Mouse (Mus musculus): Measurements from ENCODE around the gene Runx3. TPM values are rescaled to one million over a fixed set of nuclear protein-coding genes. Genes with fewer than 3 reads are reported as not detected.

Gene Runx3
- total RNA-seq, 2 experiments from 2014 or later = not detected

- DNase-seq (ENCODE audit: low spot score in 2 of 2) = no peak
Measured at GRCm38 (mm10) chr4:135113656-135114055, 6.8 kb upstream of the Runx3 start.

GRCm38 (mm10) chr4:135114301-135114700 is 6.2 kb upstream of the Runx3 start:
- no peak for DNase-seq (ENCODE audit: low spot score in 2 of 2)

- DNase-seq (ENCODE audit: low spot score in 2 of 2) = no peak
Measured at GRCm38 (mm10) chr4:135115426-135116170, 4.9 kb upstream of the Runx3 start.

DNA sequence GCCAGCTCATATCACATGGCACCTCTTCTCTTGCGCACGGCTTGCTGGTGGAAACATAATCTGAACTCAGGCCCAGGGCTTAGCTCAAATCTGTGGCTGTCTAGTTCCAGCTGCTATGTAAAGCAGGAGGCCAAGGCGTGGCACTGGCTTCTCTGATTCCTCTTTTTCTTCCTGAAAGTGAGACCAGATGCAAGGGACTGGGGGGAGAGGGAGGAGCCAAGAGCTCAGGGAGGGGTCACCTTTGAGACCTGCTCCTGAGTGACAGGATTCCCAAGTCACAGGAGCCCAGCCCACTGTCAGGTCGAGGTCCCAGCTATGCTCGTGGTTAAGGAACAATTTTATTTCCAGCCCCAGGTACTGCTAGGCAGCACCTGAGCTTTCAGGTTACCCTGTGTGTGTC is 4.1 kb upstream of the Runx3 start:
- no peak for DNase-seq (ENCODE audit: low spot score in 2 of 2)

- no peak for DNase-seq (ENCODE audit: low spot score in 2 of 2)
Measured at GRCm38 (mm10) chr4:135117846-135118245, 2.6 kb upstream of the Runx3 start.

- no peak for DNase-seq (ENCODE audit: low spot score in 2 of 2)
Measured at GRCm38 (mm10) chr4:135118855-135119474, 1.5 kb upstream of the Runx3 start.

- DNase-seq (ENCODE audit: low spot score in 2 of 2) = no peak
Measured at GRCm38 (mm10) chr4:135123721-135124120, 3.3 kb downstream of the Runx3 start.

GRCm38 (mm10) chr4:135124732-135125131 is 4.3 kb downstream of the Runx3 start:
- no peak for DNase-seq (ENCODE audit: low spot score in 2 of 2)

DNA sequence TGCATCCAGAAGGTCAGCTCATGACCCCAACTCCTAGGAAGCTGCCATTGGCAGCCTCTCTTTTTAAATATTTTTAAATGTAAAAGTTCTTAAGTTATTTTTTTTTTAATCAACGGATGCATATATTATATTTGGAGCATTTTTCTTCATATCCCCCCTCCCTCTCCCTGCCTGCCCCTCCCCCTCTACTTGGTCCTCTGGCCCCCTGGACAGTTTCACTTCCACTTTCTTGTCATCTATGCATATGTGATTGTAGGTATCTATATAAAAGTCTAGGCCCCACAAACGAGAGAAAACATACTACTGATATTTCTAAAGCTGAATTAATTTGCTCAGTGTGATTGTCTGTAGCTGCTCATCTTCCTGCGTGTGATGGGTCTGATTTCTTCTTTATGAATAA is 4.7 kb downstream of the Runx3 start:
- DNase-seq (ENCODE audit: low spot score in 2 of 2) = no peak

DNA sequence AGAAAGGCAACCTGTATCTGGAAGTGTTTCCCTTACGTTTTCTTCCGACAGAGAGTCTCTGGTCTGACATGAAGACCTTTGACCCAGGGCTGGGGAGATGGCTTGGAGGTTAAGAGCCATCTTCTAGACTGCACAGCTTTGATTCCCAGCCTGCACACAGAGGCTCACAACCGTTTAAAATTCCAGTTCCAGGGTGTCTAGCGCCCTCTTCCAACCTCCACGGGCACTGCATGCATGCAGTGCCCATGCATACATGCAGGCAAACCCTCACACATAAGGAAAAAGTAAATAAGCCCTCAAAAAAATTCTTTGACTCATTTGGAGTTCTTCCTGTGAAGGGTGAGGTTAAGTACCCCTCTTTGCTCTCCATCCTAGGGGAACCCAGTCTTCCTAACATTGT is 5.9 kb downstream of the Runx3 start:
- DNase-seq (ENCODE audit: low spot score in 2 of 2) = no peak

- no peak for DNase-seq (ENCODE audit: low spot score in 2 of 2)
Measured at GRCm38 (mm10) chr4:135128841-135129520, 8.5 kb downstream of the Runx3 start.

GRCm38 (mm10) chr4:135130156-135130555 is 9.7 kb downstream of the Runx3 start:
- DNase-seq (ENCODE audit: low spot score in 2 of 2) = no peak

DNA sequence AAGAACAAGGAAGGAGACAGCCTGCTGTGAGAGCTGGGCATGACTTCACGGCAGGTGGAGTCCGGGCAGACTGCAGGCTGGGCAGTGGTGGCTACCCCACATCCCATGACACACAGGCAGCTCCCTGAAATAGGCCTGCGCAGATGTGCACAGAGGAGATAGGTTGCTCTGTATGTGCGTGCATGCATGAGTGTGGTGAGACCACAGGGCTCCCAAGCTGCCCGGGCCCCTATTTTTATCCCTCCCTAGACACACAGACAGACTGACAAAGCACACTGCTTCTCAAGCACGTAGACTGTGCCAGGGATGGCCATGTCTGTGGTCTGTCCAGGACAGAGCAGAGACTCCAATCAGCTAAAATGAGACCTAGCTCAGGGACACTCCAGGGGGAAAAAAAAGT is 10.7 kb downstream of the Runx3 start:
- DNase-seq (ENCODE audit: low spot score in 2 of 2) = no peak

DNA sequence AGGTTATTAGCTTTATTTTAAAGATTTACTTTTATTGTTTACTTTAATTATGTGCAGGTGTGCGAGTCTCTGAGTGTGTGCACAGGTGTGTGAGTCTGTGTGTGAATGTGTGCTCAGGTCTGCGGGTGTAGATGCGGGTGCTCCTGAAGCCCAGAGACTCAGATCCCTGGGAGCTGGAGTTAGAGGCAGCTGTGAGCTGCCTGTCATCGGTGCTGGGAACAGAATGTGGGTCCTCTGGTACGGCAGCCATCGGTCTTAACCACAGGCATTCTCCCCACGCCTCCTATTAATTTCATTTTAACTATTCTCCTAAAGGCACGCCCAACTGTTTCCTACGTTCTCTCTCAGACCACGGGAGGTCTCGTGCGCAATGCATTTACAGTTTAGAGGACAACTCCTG is 12.3 kb downstream of the Runx3 start:
- DNase-seq (ENCODE audit: low spot score in 2 of 2) = no peak

DNA sequence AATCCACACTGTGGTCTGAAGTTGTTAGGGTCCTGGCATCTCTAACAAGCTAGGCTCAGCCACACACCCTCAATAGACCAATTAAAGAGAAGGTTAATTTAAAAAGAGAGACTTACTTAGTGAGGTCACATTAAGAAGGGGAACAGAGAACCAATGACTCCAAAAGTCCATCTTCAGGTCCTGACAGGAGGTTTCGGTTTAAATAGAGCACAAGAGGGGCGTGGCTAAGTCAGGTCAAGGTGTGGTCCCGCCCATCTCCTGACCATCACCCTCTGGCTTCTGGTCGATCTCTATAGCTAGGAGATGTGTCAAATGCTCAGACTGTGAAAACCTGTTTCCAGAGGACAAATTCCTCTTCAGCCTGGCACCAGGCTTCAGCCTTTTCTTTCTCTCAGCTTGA is 13.3 kb downstream of the Runx3 start:
- no peak for DNase-seq (ENCODE audit: low spot score in 2 of 2)

DNA sequence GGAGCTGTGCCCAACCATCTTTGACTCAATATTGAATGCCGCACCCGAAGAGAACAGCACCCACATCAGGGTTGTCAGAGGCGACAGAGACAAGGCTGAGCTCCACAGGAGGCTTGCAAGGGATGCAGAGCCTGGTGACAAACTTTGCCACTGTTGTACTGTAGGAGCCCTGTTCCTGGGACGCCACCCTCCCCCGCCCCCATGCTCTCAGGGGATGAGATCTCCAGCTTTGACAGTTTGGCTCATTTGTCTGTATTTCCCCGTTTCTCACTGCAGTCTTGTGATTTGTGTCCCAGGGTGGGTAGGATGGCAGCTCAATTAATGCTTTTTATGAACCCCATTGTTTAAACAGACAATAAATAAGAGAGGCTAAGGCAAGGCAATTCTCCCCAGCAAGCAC is 14.9 kb downstream of the Runx3 start:
- no peak for DNase-seq (ENCODE audit: low spot score in 2 of 2)

GRCm38 (mm10) chr4:135136202-135136601 is 15.8 kb downstream of the Runx3 start:
- DNase-seq (ENCODE audit: low spot score in 2 of 2) = no peak

GRCm38 (mm10) chr4:135136612-135137011 is 16.2 kb downstream of the Runx3 start:
- DNase-seq (ENCODE audit: low spot score in 2 of 2) = no peak

GRCm38 (mm10) chr4:135140647-135141515 is 20.4 kb downstream of the Runx3 start:
- no peak for DNase-seq (ENCODE audit: low spot score in 2 of 2)

- DNase-seq (ENCODE audit: low spot score in 2 of 2) = no peak
Measured at GRCm38 (mm10) chr4:135141720-135142119, 21.3 kb downstream of the Runx3 start.

- DNase-seq (ENCODE audit: low spot score in 2 of 2) = no peak
Measured at GRCm38 (mm10) chr4:135146734-135147133, 26.3 kb downstream of the Runx3 start.

Data from layer of hippocampus, postnatal 14 days (tissue).